Mouse (Mus musculus) embryonic fibroblast, embryonic 13.5 days (primary cell): ENCODE data around the gene Il2rb. TPM values are rescaled to one million over a fixed set of nuclear protein-coding genes. Genes with fewer than 3 reads are reported as not detected.

Experiments used
- H3K27ac ChIP-seq: 2 replicates; pipeline ENCODE4 v1.5.1; 2012; ENCODE audit warnings: low read length, control low read depth, inconsistent platforms; ENCODE audit not compliant: insufficient read depth
- H3K4me1 ChIP-seq: 2 replicates; pipeline ENCODE4 v1.6.1; 2011; ENCODE audit warnings: low read length; ENCODE audit not compliant: control insufficient read depth, insufficient read depth
- H3K4me3 ChIP-seq: 2 replicates; pipeline ENCODE4 v1.5.1; 2011; ENCODE audit warnings: mild to moderate bottlenecking, control low read depth, low read length; ENCODE audit not compliant: insufficient read depth
- CTCF ChIP-seq: IDR thresholded peaks from 2 replicates; pipeline ENCODE4 v1.5.1; 2011; ENCODE audit warnings: mild to moderate bottlenecking, control low read depth, low read length, moderate library complexity, borderline replicate concordance; ENCODE audit not compliant: insufficient read depth
- POLR2A ChIP-seq: IDR thresholded peaks from 2 replicates; pipeline ENCODE4 v1.6.1; 2011; ENCODE audit warnings: low read depth, mild to moderate bottlenecking, control low read depth, low read length, moderate library complexity
- polyA plus RNA-seq: library from polyadenylated mRNA; stranded (reverse); fragments of >200 nt; gene quantifications from 2 replicates; pipeline ENCODE4 v1.2.4, GENCODE M21; 2011; ENCODE audit warnings: low read depth; ENCODE audit not compliant: missing spikeins, insufficient read length

The Il2rb gene
- polyA plus RNA-seq, 1 experiment, result not detected

DNA sequence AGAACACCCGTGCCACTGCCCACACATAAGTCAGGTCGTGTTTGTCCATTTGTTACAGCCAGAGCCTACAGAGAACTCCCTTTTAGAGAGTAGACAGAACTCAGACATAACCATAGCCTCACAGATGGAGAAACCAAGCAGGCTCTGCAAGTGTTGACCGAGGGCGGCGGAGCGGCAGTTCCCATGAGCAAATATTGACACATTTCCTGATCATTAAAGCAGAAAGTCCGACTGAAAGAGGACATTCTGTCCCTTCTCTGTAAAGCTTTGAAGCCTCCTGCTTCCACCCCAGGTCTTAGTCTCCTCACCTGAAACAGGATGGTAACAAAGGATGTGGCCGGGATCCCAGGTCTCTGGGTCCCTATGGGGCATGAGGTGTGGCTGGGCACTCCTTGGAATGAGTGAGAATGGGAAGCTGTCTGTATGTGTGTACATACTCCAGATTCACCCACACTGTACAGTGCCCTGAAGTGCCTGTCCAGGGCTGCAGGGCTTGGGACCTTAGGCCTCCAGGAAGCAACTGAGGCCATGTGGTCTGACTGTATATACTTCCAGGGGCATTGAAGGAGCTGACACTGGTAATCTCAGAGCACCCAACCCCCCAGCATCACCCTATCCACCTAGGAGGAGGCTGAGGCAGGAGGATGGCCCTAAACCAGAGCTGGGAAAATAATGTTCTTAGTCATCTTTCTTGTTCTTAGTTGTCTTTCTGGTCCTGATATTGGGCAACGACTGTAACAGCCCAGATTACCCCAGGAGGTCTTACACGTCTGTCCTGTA, 37.7 kb upstream of the Il2rb start:
- no peak overlapping the region for H3K4me3 ChIP-seq
- peaks cover 3% of the 10 kb centered on the region; the same call in 1 of the 2 replicates for H3K4me1 ChIP-seq
- H3K27ac ChIP-seq, result no peak overlapping the region
- TF ChIP-seq CTCF (no peak), POLR2A (no peak)

DNA sequence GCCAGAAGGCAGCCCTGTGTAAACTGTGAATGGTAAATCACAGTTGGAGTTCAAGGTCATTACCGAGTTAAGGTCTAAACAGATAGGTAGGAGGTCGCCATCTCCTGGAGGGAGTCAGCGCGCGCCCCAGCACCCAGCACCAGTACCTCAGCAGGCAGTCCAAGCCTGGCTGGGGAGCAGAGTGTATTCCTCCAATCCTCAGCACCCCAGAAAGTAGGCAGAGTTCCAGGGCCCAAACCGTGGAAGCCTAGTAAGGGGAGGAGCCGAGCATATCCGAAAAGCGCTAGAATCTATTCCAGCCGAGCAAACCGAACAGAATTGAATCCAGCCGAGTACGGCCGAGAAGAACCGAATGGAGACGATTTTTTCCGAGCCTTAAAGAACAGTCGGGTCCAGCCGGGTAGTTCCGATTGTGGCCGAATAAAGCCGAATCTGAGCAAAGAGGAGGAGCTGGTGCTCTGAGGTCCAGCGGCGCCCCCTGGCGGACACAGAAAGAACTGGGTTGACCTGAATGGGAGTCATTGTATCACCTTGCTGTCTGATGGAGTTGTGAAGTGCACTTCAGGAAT, 36.9 kb upstream of the Il2rb start:
- Histone ChIP-seq H3K4me3 (no peak overlapping the region), H3K4me1 (peaks cover 3% of the 10 kb centered on the region; the same call in 1 of the 2 replicates), H3K27ac (peak overlapping the region; percentile 90)
- TF ChIP-seq CTCF (peak; percentile 88), POLR2A (peak; percentile 45)

DNA sequence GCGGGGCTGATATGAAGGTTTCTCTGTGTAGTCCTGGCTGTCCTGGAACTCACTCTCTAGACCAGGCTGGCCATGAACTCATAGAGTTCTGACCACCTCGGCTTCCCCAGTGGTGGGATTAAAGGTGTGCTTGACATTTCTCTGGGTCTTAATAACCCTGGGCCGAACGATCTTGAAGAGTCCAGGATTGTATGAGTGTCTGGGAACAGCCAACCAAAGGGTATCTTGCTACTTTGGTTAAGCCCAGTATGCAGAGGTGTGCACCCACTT, 36.3 kb upstream of the Il2rb start:
- Histone ChIP-seq H3K4me1 (peaks cover 3% of the 10 kb centered on the region; the same call in 1 of the 2 replicates), H3K4me3 (no peak overlapping the region), H3K27ac (peak overlapping the region; percentile 90)
- TF ChIP-seq CTCF (no peak), POLR2A (no peak)

DNA sequence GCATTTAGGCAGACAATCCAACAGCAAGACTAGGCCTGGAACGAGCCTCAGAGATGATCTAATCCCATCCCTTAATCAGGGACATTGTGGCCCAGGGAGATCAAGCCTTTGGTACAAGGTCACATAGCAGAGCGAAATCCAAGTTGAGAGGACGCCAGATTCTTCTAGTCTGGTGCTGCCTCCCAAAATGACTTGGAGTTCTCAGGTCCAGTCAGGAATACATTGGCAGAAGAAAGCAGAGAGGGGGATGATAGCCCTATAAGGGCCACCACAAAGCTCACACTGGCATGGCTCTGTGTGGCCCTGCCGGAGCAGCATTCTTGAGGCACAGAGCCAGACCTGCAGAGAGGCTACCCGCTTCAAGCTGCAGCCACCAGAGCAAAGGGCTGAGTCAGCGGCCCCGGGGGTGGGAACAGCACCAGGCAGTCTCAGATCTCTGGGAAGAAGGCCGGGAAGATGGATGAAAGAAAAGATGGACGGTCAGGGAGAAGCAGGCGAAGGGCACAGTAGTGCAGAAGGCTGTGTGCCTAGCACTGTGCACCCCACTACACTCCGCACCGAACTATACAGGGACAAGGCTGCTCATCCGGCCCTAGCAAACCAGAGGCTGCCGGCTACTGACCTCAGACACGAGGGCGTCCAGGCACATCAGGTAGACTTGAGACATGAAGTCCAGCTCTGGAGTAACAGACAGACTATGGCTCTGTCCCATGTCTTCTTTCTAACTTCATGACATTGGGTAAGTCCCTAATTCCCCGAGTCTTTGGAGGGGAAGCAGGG, 35.8 kb upstream of the Il2rb start, which contains the start of gene C1qtnf6:
Gene C1qtnf6, minus strand, starts transcription at position 746 of the 780 bp plus-strand sequence.
- Histone ChIP-seq H3K4me1 (peaks cover 3% of the 10 kb centered on the region; the same call in 1 of the 2 replicates), H3K4me3 (no peak within 1 kb of the TSS), H3K27ac (peak within 1 kb of the TSS; percentile 90)
- no peak for TF ChIP-seq CTCF
- peak; percentile 51; the same call in 1 of the 2 replicates for TF ChIP-seq POLR2A

DNA sequence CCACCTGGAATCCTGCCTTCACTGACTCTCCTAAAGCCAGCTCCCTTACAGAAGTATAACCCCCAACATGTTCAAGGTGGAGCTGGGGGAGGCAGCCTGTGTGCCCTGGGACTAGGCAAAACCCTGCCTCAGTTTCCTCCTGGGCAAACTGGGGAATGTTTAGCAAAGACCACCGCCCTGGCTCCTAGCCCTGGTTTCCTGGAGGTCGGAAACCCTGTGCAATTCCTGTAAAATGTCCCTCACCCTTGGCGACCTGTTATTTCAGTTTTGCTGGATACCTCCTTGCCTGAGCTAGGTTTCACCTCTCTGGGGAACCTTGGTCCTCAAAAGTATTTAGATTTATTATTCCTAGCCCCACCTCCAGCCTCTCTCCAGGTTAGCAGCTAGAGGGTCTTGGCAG, 35.1 kb upstream of the Il2rb start:
- H3K4me1 ChIP-seq, result peaks cover 3% of the 10 kb centered on the region; the same call in 1 of the 2 replicates
- H3K4me3 ChIP-seq, result no peak overlapping the region
- TF ChIP-seq CTCF (no peak), POLR2A (no peak)
- H3K27ac ChIP-seq, result peak overlapping the region; percentile 90

DNA sequence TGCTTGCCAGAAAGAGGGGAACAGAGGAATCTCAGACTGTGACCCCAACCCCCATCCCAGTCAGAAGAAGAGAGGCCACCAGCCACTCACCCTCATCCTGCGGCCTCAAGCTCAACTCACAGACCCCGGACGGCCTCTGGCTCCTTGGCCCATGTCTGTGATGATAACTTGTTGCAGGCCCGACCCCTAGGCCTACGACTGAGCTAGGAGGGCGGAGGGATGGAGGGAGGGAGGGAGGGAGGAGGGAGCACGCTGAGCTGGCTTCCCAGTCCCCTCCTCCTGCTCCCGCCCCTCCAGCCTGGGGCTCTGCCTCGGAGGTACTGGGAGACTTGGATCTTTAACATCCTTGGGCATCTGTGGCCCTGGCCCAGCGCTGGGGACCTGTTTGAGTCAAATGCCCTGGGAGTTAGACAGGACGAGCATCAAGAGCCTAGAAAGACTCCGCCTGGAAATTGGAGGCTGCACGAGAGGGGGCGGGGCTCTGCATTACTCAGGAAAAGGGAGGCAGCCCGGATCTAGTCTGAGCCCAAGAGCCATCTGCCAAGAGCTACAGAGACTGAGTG, 34.4 kb upstream of the Il2rb start:
- peaks cover 3% of the 10 kb centered on the region; the same call in 1 of the 2 replicates for H3K4me1 ChIP-seq
- H3K27ac ChIP-seq, result peak overlapping the region; percentile 90
- TF ChIP-seq POLR2A (peak; percentile 98), CTCF (no peak)
- peak overlapping the region; percentile 55 for H3K4me3 ChIP-seq

DNA sequence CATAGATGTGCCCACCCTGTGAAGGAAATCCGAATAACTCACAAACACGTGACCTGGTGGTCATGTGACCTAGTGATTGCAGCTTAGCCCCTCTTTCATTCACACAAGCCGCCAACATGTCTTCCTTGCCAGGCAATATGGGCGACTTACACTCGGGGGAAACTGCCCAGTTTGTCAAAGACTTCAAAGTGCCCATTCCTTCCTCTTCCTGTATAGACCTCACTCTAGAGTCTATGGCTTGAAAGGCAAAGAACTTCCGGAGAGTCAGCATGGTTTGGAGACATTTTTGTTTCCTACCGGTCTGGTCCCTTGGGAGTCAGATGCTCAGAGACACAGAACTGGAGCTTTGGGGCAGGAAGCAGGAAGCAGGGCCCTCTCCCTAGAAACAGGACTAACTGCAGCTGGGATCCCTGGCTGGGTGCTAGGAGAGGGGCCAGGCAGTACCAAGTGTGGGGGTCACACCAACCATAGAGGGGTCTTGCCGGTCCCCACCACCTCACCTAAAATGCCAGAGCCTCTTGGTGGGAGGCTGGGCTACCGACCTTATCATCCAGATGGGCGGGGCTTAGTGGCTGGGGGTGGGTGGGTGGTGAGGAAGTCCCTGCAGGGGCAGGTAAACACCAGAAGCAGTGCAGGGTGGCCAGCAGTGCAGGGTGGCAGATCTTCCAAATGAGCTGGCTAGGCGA, 33.8 kb upstream of the Il2rb start:
- Histone ChIP-seq H3K4me3 (peak overlapping the region; percentile 55), H3K4me1 (peaks cover 3% of the 10 kb centered on the region; the same call in 1 of the 2 replicates), H3K27ac (peak overlapping the region; percentile 88)
- TF ChIP-seq POLR2A, result peak; percentile 17; the same call in 1 of the 2 replicates
- no peak for TF ChIP-seq CTCF

DNA sequence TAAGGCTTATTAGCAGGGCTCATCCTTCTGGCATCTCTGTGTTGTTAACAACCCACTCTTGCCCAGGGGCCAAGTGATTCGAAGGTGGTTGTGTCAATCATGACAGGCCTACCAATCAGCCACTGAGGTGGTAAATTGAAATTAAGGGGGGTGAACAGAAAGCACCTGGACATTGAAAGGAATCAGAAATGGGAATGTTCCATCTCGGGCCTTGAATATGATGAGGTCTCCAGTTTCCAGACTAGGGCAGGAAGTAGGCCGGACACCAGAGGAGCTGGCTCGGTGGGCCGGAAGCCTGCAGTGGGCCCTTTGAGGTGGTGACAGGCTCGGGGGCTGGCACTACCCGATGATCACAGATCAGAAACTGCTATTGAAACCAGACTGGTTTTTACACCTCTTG, 32.9 kb upstream of the Il2rb start:
- TF ChIP-seq CTCF (no peak), POLR2A (no peak)
- H3K27ac ChIP-seq, result no peak overlapping the region
- no peak overlapping the region for H3K4me3 ChIP-seq
- H3K4me1 ChIP-seq, result peaks cover 3% of the 10 kb centered on the region; the same call in 1 of the 2 replicates

DNA sequence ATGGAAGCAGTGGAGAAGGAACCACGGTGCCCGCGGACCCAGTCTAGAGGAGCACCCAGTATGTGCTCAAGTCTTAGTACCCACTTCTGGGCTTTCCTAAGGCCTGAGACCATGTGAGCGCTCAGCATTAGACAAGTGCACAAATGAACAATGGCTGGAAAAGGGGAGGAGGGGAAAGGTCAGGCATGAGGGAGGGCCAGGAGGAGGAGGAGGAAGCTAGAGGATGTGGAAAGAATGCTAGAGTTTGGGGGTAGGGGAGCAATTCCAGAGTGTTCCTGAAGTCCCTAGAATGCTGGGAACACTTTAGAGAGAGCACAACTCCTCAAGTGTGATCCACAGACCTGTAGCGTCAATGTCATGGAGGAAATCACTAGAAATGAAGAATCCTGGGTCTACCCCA, 29.1 kb upstream of the Il2rb start:
- Histone ChIP-seq H3K27ac (no peak overlapping the region), H3K4me1 (no peaks in the 10 kb centered on the region), H3K4me3 (no peak overlapping the region)
- TF ChIP-seq POLR2A (no peak), CTCF (no peak)
